Mouse (Mus musculus) retina, postnatal 1 day (tissue): ENCODE data around the gene Cntd1.
A peak's percentile ranks its signal among the peaks of the same experiment; 100 is the strongest.

Experiments
- DNase-seq: peaks from one replicate; pipeline ENCODE4 v3.0.0-alpha.2; 2012

Cntd1 gene

DNA sequence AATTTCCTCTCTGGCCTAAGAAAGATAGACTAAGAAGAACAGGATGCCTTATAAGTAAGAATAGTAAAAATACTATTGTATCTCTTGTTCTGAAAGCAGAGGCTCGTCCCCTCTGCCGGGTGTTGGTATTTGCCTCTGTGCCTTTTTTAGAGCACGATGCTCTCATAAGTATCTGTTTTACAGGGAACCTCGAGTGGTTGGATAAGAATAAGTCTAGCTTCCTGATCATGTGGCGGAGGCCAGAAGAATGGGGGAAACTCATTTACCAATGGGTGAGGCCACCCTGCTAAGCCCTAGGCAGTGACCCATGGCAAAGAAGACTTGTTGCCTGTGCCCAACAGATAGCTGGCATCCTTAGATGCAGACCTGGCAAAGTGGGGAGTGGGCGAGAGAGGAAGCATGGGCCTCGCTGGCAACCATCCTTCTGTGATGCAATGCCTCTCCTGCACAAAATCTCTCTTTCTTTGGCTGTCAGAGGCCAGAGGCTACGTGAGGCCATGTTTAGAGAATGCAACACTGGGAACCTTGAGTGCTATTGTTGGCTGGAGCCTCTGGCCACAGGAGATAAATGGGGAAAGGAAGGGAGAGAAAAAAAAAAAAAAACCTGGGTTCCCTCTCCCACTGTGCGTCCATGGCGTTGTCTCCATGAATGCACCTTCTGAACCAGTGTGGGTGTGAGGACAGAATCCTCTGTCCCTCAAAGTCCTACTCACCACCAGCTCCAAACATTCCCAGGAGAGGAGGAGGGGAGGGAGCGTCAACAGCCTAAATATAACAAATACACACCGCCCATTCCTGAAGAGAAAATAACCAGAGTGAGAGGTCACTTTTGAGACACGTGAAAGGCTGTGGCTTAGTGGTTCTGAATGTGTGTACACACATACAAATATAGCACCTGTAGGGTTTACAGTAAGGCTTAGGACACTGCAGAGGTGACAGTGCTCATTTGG is 22.7 kb upstream of the Cntd1 start:
- no peak for DNase-seq

DNA sequence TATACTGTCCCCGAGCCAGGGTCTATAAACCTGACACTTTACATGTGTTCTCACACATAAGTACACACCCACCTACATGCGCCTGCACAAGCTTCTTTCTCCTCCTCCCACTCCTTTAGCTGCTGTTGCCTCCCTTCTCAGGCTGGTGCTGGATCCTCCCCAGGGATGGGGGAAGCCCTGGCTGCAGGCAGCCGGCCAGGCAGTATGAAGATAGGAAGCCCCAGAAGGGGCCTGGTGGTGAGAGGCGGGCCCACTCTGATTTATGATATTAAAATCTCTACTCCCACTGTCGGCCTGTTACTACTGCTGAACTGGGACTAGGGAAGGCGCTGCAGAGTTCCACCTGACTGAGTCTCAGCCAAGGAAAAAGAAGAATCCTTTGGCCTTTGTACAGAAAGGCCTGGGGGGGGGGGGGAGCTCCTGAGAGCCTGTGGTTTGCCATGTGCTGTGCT is 19.5 kb upstream of the Cntd1 start:
- no peak for DNase-seq

DNA sequence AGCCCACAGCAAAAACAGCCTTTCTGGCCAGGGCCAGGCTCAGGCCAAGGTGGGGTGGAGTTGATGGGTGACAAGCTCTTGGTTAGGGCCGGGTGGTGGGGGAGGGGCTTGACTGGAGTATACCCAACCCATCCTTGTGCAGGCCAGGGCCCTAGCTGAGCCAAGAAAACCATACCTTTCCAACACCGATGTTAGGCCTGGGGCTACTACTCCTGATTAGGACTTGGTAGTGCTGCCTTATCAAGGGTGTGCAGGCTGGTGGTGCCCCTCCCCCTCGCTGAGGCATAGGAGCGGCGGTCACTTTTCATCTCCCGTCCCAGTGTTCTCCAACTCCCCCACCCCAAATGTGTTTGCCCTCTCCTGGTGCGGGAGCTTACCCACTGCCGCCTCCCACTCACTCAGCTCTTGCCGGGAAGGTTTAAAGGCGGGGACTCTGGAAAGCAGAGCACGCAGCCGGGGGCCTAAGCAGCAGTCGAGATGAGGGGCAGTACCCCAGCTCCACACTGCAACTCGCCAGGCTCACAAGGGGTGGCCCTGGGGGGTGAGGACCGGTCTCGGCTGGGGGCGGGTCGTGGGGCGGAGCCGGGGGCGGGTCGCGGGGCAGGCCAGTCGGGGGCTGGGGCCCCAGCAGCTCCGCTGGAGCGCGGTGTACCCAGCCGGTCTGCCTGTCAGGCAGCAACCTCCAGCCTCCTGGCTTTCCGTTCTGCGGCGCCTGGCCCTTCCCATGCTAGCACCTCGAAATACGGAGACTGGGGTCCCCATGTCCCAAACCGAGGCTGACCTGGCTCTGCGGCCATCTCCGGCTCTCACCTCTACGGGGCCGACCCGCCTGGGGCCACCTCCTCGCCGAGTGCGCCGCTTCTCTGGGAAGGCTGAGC is 18.6 kb upstream of the Cntd1 start, which contains the start of gene Wnk4:
Gene Wnk4, plus strand, starts transcription at position 620 of the 878 bp plus-strand sequence.
- DNase-seq = peak; percentile 79

DNA sequence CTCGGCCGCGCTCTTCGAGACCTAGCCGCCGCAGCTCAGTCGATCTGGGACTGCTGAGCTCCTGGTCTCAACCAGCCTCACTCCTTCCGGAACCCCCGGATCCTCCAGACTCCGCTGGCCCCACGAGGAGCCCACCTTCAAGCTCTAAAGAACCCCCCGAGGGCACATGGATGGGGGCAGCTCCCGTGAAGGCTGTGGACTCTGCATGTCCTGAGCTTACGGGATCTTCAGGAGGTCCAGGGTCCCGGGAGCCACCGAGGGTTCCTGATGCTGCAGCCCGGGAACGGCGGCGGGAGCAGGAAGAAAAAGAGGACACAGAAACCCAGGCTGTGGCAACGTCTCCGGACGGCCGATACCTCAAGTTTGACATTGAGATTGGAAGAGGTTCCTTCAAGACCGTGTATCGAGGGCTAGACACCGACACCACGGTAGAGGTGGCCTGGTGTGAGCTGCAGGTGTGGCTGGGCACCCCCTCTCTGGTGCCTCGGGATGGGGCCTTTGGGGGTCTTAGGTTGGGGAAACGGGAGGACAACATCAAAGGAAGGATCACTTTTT is 17.9 kb upstream of the Cntd1 start:
- DNase-seq = no peak

DNA sequence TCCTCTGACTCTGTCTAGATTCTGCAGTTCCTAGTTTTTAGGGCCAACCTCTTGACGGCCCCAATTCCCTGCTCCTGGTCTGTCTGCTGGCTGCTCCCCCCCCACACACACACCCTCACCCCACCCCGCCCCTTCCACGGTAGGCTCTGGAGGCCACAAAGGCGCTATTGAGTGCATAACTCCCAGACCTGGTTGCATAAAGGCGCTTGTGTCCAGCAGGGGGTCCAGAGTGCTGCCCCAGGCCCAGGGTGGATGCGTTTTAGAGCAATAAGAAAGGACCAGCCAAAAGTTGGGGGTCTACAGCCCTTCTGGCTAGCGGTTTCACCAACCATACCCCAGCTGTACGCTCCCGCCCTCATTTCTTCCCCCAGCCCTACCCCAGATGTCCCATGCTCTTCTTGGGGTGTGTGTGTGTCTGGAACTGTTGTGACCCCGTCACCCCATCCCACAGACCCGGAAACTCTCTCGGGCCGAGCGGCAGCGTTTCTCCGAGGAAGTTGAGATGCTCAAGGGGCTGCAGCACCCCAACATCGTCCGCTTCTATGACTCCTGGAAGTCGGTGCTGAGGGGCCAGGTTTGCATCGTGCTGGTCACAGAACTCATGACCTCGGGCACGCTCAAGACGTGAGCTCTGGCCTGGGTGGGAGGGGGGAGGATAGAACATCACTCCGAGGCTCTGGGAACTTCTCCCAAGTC is 16.4 kb upstream of the Cntd1 start:
- DNase-seq = peak; percentile 64

DNA sequence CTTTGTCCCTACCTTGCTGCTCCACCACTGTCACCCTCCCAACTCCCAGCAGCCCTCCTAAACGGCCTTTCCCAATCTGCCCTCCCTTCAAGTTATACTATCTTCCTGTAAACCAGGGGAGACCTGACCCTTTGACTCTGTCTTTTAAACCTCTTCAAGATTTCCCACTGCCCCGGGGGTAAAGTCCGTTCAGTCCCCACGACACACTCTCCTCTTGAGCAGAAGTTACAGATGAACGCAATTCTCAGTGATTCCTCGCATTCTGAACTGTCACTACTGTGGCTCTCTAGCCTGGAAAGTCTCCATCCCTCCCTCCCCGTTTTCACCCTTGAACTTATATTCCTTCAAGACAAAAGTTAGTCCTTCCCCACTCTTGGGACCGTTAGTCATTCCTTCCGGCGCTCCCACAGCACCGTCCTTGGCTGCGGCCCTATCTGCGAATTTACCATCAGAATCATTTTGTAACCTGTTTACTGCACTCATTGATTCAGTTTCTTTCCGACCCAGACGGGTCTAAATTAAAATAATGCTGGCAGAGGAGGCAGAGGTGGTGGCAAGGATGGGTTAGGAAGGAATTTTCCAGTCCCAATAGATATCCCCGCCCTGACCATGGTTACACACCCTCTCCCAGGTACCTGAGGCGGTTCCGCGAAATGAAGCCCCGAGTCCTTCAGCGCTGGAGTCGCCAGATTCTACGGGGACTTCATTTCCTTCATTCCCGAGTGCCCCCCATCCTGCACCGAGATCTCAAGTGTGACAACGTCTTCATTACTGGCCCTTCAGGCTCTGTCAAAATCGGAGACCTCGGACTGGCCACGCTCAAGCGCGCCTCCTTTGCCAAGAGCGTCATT is 15.4 kb upstream of the Cntd1 start:
- DNase-seq = no peak

DNA sequence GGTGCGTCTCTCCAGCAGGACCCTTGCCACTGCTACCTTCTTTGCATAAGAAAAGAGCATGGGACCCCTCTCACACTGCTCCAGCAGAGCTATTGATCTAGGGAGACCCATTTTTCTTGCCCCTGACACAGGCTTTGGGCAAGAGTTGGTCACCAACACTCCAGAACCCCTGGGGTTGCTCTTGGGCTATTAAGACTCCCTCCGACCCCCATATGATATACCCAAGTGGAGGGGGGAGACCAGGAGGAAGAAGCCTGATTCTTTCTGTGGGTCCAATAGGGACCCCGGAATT is 14.9 kb upstream of the Cntd1 start:
- no peak for DNase-seq

DNA sequence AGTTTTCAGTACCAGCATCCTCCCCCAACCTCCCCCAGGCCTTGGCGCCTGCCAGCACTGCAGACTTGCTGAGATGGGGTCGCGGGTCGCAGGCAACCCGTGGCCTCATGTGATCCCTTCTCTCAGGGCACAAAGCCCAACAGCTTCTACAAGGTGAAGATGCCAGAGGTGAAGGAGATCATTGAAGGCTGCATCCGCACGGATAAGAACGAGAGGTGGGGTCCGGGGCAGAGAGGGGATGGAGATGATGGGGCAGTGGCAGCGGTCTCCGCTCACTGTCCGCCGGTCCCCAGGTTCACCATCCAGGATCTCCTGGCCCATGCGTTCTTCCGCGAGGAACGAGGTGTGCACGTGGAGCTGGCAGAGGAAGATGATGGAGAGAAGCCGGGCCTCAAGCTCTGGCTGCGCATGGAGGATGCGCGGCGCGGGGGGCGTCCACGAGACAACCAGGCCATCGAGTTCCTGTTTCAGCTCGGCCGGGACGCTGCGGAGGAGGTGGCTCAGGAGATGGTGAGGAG is 13.8 kb upstream of the Cntd1 start:
- peak; percentile 40 for DNase-seq

DNA sequence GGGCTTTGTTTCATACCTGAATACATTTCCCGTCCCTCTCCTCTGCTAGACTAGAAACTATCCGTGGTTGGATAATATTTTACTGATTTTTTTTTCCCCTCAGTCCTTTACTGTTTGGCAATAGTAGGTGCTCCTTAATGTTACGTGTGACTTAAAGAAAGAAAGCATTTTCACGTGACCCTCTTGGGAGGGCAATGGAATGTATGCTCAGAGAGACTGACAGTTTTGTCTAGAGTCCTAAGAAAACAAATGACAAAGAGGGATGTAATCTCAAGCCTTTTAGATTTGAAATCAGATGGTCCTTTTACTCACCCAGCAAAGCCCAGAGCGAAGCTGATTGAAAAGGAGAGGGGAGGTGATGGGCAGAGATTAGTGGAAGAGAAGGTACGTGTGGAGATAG is 12.9 kb upstream of the Cntd1 start:
- DNase-seq = no peak

DNA sequence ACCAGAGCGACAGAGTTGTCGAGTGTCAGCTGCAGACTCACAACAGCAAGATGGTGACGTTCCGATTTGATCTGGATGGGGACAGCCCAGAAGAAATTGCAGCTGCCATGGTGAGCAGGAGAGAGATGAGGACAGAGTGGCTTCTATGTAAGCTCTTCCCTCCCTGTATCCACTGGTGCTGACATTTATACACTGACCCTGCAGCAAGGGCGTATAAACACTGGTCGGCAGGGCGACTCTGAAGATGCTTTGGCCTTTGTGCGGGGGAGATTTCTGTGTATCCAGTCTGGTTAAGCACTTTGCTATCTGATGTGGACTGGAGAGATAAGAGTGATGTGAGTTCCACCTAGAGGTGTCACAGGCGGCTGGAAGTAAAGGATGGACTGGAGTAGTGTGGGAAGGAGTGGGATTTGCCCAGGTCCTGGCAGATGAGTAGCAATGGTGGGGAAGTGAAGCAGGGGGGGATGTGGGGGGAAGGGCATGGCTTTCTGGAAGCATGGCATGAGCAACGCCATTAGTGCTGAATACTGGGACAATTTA is 9.2 kb upstream of the Cntd1 start:
- DNase-seq = peak; percentile 80

DNA sequence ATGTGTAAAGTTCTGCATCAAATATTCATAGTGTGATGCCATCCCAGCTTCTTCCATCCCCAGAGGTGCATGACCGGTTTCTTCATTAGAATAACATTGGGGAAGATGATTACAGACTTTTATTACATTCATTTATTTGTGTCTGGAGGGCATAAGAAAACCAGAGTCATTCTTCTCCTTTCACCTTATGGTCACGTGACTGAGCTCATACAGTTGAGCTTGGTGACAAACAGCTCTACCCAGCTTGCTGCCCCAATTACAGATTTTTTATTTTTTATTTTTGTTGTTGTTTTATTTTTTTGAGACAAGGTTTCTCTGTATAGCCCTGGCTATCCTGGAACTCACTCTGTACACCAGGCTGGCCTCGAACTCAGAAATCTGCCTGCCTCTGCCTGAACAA is 6.4 kb upstream of the Cntd1 start:
- no peak for DNase-seq

DNA sequence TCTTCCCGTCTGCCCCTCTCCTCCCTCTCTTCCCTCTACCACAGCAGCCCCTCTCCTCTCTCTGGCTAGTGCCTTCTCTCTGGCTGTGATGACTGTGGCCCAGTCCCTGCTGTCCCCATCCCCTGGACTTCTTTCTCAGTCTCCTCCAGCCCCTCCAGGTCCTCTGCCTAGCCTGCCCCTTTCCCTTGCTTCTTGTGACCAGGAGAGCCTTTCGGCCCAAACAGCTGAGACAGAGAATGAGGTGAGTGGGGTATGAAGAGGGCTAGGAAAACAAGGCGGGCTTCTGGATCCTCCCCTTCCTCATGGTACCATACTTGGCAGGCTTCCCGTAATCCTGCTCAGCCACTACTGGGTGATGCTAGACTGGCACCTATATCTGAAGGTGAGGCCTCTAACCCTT is 3.5 kb upstream of the Cntd1 start:
- no peak for DNase-seq

DNA sequence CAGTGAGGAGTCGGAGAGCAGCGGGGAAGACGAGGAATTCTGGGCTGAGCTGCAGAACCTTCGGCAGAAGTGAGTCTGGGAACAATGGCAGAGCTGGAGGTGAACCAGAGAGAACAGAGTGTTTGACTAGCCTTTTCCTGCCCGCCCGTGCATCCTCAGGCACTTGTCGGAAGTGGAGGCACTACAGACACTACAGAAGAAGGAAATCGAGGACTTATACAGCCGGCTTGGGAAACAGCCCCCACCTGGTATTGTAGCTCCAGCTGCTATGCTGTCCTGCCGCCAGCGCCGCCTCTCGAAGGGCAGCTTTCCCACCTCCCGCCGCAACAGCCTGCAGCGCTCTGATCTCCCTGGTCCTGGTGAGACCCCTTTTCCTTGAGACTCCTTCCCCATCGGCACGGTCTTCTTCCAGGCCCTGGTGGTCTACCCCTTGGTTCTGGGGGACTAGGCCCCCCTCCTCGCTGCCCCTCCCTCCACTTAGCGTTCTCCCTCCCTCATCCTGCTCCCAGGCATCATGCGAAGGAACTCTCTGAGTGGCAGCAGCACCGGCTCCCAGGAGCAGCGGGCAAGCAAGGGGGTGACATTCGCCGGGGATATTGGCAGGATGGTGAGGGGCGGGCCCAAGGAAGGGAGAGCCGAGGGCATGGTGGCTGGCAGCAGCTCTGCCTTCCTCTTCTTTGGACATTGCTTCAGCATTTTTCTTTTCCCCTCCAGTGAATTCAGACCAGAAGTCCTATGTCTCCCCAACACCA is 2.3 kb upstream of the Cntd1 start:
- no peak for DNase-seq

DNA sequence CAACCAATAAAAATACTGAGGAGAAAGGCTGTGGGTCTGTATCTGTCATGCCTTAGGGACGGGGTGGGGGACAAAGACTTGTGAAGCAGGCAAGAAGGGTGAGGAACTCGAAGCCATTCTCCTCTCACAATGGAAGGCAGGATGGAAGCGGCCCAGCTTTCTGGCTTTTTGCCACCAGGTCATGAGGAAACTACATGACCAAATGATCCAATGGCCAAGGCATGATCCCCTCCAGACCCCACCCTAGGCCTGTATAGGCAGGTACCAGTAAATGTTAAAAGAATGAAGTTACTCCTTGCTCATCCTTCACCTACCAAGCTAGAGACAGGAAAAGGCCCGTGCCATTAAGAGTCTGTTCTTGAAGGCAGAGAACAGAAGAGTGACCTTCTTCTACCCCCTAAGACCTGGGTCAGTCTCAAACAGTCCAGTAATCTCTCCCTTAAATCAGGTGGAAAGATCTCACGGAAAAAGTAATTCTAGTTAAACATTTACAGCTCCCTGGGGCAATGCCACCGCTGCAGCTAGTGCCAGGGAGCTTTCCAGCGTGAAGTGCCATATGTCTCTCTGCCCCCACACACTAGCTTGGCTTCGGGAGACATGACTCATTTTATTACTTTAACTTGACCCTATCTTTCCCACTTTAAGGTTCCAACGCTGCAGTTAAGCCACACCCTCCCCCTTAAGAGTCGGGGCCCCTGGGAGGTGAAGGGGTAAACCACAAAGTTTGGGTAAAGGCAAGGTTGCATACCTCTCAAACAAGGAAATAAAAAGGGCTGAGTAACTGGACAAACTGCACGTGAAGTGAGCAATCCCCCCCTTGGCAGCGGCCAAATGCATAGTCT is 1.2 kb upstream of the Cntd1 start:
- DNase-seq = no peak

DNA sequence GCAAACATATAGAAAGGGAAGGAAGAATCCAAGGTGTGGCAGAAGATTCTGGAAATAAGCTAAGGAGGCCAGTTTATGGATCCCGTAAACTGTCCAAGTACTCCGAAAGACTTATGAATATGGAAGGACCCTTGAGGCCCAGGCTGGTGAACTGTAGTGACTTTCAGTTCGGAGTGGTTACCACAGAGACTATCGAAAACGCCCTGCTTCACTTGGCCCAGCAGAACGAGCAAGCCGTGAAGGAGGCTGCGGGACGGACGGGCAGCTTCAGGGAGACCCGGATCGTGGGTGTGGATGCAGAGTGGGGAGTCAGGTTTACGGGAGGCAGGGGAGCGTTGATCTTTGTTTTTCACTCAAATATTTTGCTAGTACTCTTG is 369 bp downstream of the Cntd1 start:
- no peak for DNase-seq

DNA sequence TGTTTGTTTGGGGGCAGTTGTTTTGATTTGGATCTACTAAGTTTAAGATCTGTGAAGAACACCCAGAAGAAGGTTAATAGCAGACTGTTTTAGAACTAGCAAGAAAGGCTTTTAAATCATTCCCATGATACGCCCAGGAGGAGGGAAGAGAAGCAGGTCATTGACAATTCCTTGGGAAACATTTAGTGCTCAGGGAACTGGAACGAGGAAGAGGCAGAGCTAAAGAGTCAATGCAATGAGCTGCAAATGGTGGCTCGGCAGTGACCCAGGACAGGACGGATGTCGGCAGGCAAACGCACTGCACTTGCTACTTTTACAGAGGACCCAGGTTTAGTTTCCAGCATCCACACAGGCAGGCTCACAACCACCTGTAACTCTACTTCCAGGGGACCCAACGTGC is 2.0 kb downstream of the Cntd1 start:
- DNase-seq = no peak

DNA sequence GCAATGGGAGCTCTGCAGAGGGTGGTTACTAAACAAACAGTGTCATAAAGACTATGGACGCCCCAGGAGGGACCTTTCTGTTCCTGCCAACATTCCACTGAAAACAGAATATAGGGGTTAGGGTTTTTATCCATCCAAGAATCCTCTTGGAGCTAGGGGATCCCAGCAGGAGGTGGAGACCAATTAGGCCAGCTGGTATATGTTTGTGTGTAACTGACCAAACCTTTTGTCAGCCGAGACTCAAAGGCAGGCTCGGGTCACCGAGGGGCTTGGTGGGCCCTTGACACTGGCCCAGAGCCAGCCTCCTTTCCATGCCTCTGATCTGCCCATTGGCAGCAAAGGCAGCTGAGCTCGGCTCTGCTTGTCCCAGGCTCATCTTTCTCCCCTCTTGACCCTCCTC is 4.1 kb downstream of the Cntd1 start:
- peak; percentile 75 for DNase-seq

DNA sequence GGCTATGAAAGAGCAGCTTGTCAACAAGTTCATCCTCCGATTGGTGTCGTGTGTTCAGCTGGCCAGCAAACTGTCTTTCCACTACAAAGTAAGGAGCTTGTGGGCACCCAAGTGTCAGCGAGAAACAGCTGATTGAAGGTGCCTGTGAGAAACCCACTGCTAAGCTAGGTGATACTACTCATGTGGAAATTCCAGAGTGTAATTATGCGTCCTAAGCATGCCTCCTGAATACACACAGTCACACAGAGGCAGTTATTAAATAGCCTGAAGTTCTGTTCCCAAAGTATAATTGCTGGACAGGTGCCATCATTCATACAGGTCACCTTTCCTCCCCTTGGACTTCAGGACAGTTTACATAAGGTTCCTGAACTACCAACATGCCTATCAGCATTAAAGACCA is 5.0 kb downstream of the Cntd1 start:
- no peak for DNase-seq

DNA sequence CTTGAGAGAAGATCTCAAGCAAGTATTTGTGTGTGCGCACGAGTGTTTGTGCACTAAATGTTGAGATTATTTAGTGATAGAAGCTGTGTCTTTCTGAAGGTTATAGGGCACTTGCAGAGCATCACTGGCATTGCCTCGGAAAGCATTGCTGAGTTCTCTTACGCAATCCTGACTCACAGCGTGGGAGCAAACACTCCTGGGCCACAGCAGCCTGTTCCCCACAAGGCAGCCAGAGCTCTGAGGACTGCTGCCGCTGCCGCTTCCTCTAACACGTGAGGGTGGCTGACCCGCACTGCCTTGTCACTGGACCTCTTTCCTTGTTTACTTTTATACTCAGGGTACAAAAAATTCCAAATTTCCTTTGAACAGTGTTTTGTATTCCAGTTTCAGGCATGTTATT is 8.5 kb downstream of the Cntd1 start:
- no peak for DNase-seq

DNA sequence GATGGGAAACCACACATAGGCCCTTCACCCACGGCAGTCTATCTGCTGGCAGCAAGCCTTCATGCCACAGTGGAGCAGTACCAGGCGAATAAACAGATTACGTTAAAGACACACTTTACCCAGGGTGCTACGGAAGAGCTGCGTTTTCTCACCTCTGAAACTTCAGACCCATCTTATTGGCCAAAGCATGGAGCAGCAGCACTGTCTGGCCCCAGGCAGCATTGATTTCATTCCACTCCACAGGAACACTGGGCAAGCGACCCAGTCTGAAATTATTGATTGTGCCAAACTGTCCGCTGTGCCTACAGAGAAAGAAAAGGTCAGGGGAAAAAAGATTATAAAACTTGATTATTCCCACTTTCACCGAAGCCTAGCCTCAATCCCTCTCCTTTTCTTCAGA is 12.4 kb downstream of the Cntd1 start:
- no peak for DNase-seq
